Mouse (Mus musculus) MEL (cell line): ENCODE results near the gene Myo15b.

Experiments
- CTCF ChIP-seq, 3 experiments: IDR thresholded peaks in 2 of 3; conservative IDR thresholded peaks in 1 of 3; 2 replicates each; pipeline ENCODE4 v1.5.1; 2011 to 2012; ENCODE audit warnings: low read length in 3 of 3, low read depth in 2 of 3, mild to moderate bottlenecking in 2 of 3, improper control_type of control experiment in 1 of 3, inconsistent platforms in 1 of 3, mixed read lengths in 1 of 3, moderate library complexity in 1 of 3; ENCODE audit not compliant: control insufficient read depth in 1 of 3, insufficient read depth in 1 of 3, poor library complexity in 1 of 3, severe bottlenecking in 1 of 3
- EP300 ChIP-seq, 2 experiments: IDR thresholded peaks; 2 replicates each; pipeline ENCODE4 v1.6.1; 2011; ENCODE audit warnings: improper control_type of control experiment in 2 of 2, low read length in 2 of 2, low read depth in 1 of 2, mild to moderate bottlenecking in 1 of 2
- GATA1 ChIP-seq: IDR thresholded peaks from 2 replicates; pipeline ENCODE4 v1.6.1; 2011; ENCODE audit warnings: low read depth, low read length, improper control_type of control experiment
- MAZ ChIP-seq: IDR thresholded peaks from 2 replicates; pipeline ENCODE4 v1.6.1; 2012; ENCODE audit warnings: low read depth, mild to moderate bottlenecking, inconsistent platforms, low read length, improper control_type of control experiment
- NELFE ChIP-seq: IDR thresholded peaks from 2 replicates; pipeline ENCODE4 v1.6.1; 2011; ENCODE audit warnings: low read depth, low read length, improper control_type of control experiment
- POLR2A ChIP-seq, 2 experiments: IDR thresholded peaks; 2 replicates each; pipeline ENCODE4 v1.6.1; 2011 to 2012; ENCODE audit warnings: low read length in 2 of 2, mild to moderate bottlenecking in 2 of 2, control low read depth in 1 of 2, improper control_type of control experiment in 1 of 2, low read depth in 1 of 2, moderate library complexity in 1 of 2; ENCODE audit not compliant: control insufficient read depth in 1 of 2, insufficient read depth in 1 of 2, poor library complexity in 1 of 2
- TCF12 ChIP-seq: IDR thresholded peaks from 2 replicates; pipeline ENCODE4 v1.6.1; 2014; ENCODE audit warnings: low read depth, mild to moderate bottlenecking, inconsistent platforms, low read length, improper control_type of control experiment, moderate library complexity
- ZKSCAN1 ChIP-seq: IDR thresholded peaks from 2 replicates; pipeline ENCODE4 v1.6.1; 2012; ENCODE audit warnings: low read depth, mild to moderate bottlenecking, inconsistent platforms, low read length, improper control_type of control experiment, moderate library complexity

- TF ChIP-seq EP300 (IDR thresholded peaks at IDR 0.05; ENCODE audit: low read depth in 1 of 2, low read length in 2 of 2) = no peak
- no peak for TF ChIP-seq TCF12
- no peak for TF ChIP-seq MAZ
- no peak for TF ChIP-seq CTCF (IDR thresholded peaks at IDR 0.05 in 2 of 3, conservative IDR thresholded peaks at IDR 0.05 in 1 of 3; ENCODE audit: control insufficient read depth in 1 of 3, insufficient read depth in 1 of 3, low read depth in 2 of 3, low read length in 3 of 3, poor library complexity in 1 of 3, severe bottlenecking in 1 of 3)
- no peak for TF ChIP-seq ZKSCAN1
- TF ChIP-seq NELFE = no peak
- no peak for TF ChIP-seq GATA1
- TF ChIP-seq POLR2A (IDR thresholded peaks at IDR 0.05; ENCODE audit: control insufficient read depth in 1 of 2, insufficient read depth in 1 of 2, low read depth in 1 of 2, low read length in 2 of 2, poor library complexity in 1 of 2) = no peak
Measured at GRCm38 (mm10) chr11:115827624-115828023, 30.6 kb upstream of the Myo15b start.
